Mouse (Mus musculus): ENCODE measurements at regions not wholly inside any gene's neighbourhood (a gene's known extent, or its start where the extent isn't known, plus 50 kb on each side); places are given as distances from the start of the nearest gene placed in this dataset.

DNA sequence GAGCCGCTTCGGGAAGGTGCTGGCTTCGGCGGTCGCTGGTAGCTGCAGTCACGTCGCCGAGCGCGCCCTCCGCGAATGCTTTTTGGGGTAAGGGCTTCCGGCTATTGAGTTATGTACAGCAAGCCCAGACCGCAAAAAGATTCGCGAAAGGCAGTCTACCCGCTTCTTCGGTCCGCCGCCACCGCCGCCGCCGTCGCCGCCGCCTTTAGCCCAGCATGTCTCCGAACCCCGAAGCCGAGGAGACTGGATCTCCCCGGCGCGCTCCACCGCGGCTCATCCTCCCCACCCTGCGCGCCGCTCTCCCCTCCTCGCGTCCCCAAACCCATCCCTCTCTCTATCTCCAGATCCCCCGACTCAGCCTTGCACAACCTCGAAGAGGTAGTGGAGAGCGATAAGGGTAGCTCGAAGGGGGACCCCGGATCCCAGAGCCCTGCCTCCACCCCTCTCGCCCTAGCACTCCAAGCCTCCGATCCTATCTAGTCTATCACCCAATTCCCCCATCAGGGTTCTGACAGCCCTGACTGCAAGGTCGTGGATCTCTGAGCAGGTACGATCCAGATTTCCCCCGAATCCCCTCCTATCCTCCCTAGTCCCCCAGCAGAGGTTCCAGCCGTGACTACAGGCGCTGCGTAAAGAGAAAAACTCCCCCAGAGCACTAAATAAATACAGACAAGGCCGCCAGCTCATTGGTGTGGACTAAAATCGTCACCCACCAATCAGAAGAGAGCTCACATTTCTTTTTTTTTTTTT lies 83.7 kb upstream of the Hsd17b12 start:
- no peak overlapping the region for H3K27ac ChIP-seq (ENCODE audit: low read depth, low read length)

DNA sequence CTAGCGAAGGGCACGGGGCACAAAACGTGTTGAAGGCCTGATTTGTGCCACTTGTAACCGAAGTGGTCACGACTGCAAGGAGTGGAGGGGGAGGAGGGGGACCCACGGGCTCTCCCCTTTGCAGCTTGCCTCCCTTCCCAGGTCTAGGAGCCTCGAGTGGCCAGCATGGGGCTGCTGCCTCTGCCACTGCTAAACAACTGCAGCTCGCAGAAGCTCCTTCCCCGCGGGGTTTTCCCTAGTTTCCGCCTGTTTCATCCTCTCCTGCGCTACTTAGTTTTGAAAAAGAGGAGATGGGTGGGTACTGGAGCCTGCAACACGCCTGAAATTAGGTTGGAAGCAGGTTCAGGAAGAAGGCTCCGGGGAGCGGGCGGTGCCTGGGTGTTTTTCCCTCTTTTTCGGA lies 82.6 kb upstream of the Hsd17b12 start:
- ATAC-seq: no peak
- 2% methylated on average over 17 of the region's 17 CpGs for whole genome bisulfite sequencing
- Histone ChIP-seq H3K4me2 (ENCODE audit: low read length) (peak overlapping the region; percentile 87), H3K27ac (ENCODE audit: low read depth, low read length) (no peak overlapping the region), H3K36me3 (ENCODE audit: control insufficient read depth, insufficient read depth, low read length) (no peaks in the 10 kb centered on the region), H3K4me3 (ENCODE audit: low read depth, low read length) (peak overlapping the region; percentile 44), H3K4me1 (ENCODE audit: control insufficient read depth, insufficient read depth, low read length) (peaks cover 19% of the 10 kb centered on the region), H3K27me3 (replicated peaks; ENCODE audit: control insufficient read depth, insufficient read depth, low read length) (peaks cover 71% of the 10 kb centered on the region), H3K9ac (ENCODE audit: low read length) (no peak overlapping the region), H3K9me3 (replicated peaks; ENCODE audit: control insufficient read depth, low read length) (no peaks in the 10 kb centered on the region)
- DNase-seq (ENCODE audit: low spot score): no peak

More for the DNA sequence above, 83.7 kb upstream of the Hsd17b12 start:
- Histone ChIP-seq H3K9ac (ENCODE audit: low read length) (peak overlapping the region; percentile 48), H3K4me2 (ENCODE audit: low read length) (peak overlapping the region; percentile 87), H3K4me3 (ENCODE audit: low read depth, low read length) (peak overlapping the region; percentile 44), H3K36me3 (ENCODE audit: control insufficient read depth, insufficient read depth, low read length) (no peaks in the 10 kb centered on the region), H3K27me3 (replicated peaks; ENCODE audit: control insufficient read depth, insufficient read depth, low read length) (peaks cover 71% of the 10 kb centered on the region), H3K9me3 (replicated peaks; ENCODE audit: control insufficient read depth, low read length) (no peaks in the 10 kb centered on the region), H3K4me1 (ENCODE audit: control insufficient read depth, insufficient read depth, low read length) (peaks cover 27% of the 10 kb centered on the region)
- WGBS: under 1% methylated on average over 55 of the region's 55 CpGs
- DNase-seq (ENCODE audit: low spot score) (peak; percentile 85), ATAC-seq (peak; percentile 58)

DNA sequence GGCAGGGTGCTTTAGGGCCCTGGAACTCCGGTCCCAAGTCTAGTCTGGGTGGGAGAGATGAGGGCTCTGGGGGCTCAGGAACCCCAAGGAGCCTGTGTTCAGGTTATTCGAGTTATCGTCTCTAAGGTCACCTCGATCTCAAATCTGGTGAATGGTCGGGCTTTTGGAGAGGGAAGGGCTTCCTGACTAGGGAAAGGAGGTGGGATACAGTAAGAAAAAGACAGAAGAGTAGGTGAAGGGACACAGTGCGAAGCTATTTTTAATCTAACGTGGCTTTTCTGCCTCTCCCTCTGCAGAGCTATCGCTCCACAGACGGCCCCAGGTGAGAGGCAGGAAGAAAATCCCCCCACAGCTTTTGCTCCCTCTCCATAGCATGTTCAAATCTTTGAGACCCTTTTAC lies 81.8 kb upstream of the Hsd17b12 start:
- Histone ChIP-seq H3K4me2 (ENCODE audit: low read length) (no peak overlapping the region), H3K27me3 (replicated peaks; ENCODE audit: control insufficient read depth, insufficient read depth, low read length) (peaks cover 65% of the 10 kb centered on the region), H3K4me1 (ENCODE audit: control insufficient read depth, insufficient read depth, low read length) (peaks cover 12% of the 10 kb centered on the region; the same call in 1 of the 2 replicates), H3K4me3 (ENCODE audit: low read depth, low read length) (no peak overlapping the region), H3K9me3 (replicated peaks; ENCODE audit: control insufficient read depth, low read length) (no peaks in the 10 kb centered on the region), H3K9ac (ENCODE audit: low read length) (no peak overlapping the region), H3K36me3 (ENCODE audit: control insufficient read depth, insufficient read depth, low read length) (no peaks in the 10 kb centered on the region), H3K27ac (ENCODE audit: low read depth, low read length) (no peak overlapping the region)
- ATAC-seq (no peak), DNase-seq (ENCODE audit: low spot score) (no peak)
- WGBS: 14% methylated on average over 9 of the region's 9 CpGs

DNA sequence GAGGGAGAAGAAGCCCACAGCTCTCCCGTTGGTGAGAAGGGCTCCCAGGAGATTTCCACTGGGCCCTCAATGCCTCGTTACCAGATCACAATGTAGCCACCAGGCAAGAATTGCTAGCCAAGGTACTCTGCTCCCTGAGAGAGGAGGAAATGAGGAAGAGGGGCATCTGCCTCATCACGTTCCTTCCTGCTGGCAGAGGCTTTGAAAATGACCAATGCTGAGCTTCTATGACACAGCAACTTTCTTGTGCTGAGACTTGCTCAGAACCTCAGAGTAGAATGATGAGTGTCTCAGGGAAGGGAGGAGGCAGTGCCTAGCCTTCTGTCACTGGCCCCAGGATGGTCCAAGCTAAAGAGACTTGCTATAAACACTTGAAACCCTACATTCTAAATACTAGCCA lies 78.7 kb upstream of the Hsd17b12 start:
- Histone ChIP-seq H3K27ac (ENCODE audit: low read depth, low read length) (no peak overlapping the region), H3K27me3 (replicated peaks; ENCODE audit: control insufficient read depth, insufficient read depth, low read length) (peaks cover 34% of the 10 kb centered on the region), H3K4me2 (ENCODE audit: low read length) (no peak overlapping the region), H3K9me3 (replicated peaks; ENCODE audit: control insufficient read depth, low read length) (no peaks in the 10 kb centered on the region), H3K4me3 (ENCODE audit: low read depth, low read length) (no peak overlapping the region), H3K4me1 (ENCODE audit: control insufficient read depth, insufficient read depth, low read length) (peaks cover 8% of the 10 kb centered on the region; the same call in 1 of the 2 replicates), H3K36me3 (ENCODE audit: control insufficient read depth, insufficient read depth, low read length) (no peaks in the 10 kb centered on the region), H3K9ac (ENCODE audit: low read length) (no peak overlapping the region)
- DNase-seq (ENCODE audit: low spot score) (no peak), ATAC-seq (no peak)
- 58% methylated on average over 3 of the region's 3 CpGs for WGBS

DNA sequence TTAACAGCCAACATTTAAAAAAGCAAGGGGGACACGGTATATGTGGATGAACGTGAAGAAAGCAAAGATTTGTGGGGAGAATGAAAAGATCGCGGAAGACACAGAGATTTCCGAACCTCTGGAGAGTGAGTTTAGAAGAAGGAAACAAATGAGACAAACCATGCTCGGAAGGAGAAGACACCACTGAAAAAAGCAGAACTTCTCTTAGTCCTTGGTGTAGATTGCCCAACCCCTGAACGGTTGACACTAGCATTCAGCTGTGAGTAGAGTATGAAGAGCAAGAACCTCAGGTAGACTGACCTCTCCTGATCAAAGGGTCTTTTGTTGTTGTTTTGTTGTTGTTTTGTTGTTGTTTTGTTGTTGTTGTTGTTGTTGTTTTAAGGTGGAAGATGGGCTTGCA lies 75.8 kb upstream of the Hsd17b12 start:
- no peak overlapping the region for H3K4me2 ChIP-seq (ENCODE audit: low read length)
- WGBS: 94% methylated on average over 7 of the region's 7 CpGs
- H3K36me3 ChIP-seq (ENCODE audit: control insufficient read depth, insufficient read depth, low read length): no peaks in the 10 kb centered on the region
- DNase-seq (ENCODE audit: low spot score) (no peak), ATAC-seq (no peak)
- no peak overlapping the region for H3K4me3 ChIP-seq (ENCODE audit: low read depth, low read length)
- H3K9ac ChIP-seq (ENCODE audit: low read length): no peak overlapping the region
- no peak overlapping the region for H3K27ac ChIP-seq (ENCODE audit: low read depth, low read length)
- 0 out of 2 replicates have a peak, but pooled peaks cover 5% of the 10 kb centered on the region for H3K27me3 ChIP-seq (replicated peaks; ENCODE audit: control insufficient read depth, insufficient read depth, low read length)
- no peaks in the 10 kb centered on the region for H3K9me3 ChIP-seq (replicated peaks; ENCODE audit: control insufficient read depth, low read length)
- H3K4me1 ChIP-seq (ENCODE audit: control insufficient read depth, insufficient read depth, low read length): no peaks in the 10 kb centered on the region

- no peaks in the 10 kb centered on the region for H3K4me1 ChIP-seq (ENCODE audit: control insufficient read depth, insufficient read depth, low read length)
- no peak overlapping the region for H3K9ac ChIP-seq (ENCODE audit: low read length)
- no peak overlapping the region for H3K27ac ChIP-seq (ENCODE audit: low read depth, low read length)
- no peak overlapping the region for H3K4me2 ChIP-seq (ENCODE audit: low read length)
- H3K9me3 ChIP-seq (replicated peaks; ENCODE audit: control insufficient read depth, low read length): no peaks in the 10 kb centered on the region
- DNase-seq (ENCODE audit: low spot score) (no peak), ATAC-seq (no peak)
- H3K27me3 ChIP-seq (replicated peaks; ENCODE audit: control insufficient read depth, insufficient read depth, low read length): no peaks in the 10 kb centered on the region
- WGBS: 82% methylated on average over 5 of the region's 5 CpGs
- H3K4me3 ChIP-seq (ENCODE audit: low read depth, low read length): no peak overlapping the region
- no peaks in the 10 kb centered on the region for H3K36me3 ChIP-seq (ENCODE audit: control insufficient read depth, insufficient read depth, low read length)
Measured at GRCm38 (mm10) chr2:94219421-94219820, 61.7 kb upstream of the Hsd17b12 start.

- DNase-seq (ENCODE audit: low spot score) (no peak), ATAC-seq (no peak)
- no peak overlapping the region for H3K27ac ChIP-seq (ENCODE audit: low read depth, low read length)
- H3K4me3 ChIP-seq (ENCODE audit: low read depth, low read length): no peak overlapping the region
- H3K9me3 ChIP-seq (replicated peaks; ENCODE audit: control insufficient read depth, low read length): no peaks in the 10 kb centered on the region
- no peaks in the 10 kb centered on the region for H3K36me3 ChIP-seq (ENCODE audit: control insufficient read depth, insufficient read depth, low read length)
- H3K4me2 ChIP-seq (ENCODE audit: low read length): no peak overlapping the region
- no peaks in the 10 kb centered on the region for H3K27me3 ChIP-seq (replicated peaks; ENCODE audit: control insufficient read depth, insufficient read depth, low read length)
- WGBS: 93% methylated on average over 3 of the region's 3 CpGs
- no peak overlapping the region for H3K9ac ChIP-seq (ENCODE audit: low read length)
- no peaks in the 10 kb centered on the region for H3K4me1 ChIP-seq (ENCODE audit: control insufficient read depth, insufficient read depth, low read length)
Measured at GRCm38 (mm10) chr2:94217481-94217880, 59.7 kb upstream of the Hsd17b12 start.

- 66% methylated on average over 3 of the region's 3 CpGs for WGBS
- Histone ChIP-seq H3K27ac (ENCODE audit: low read depth, low read length) (no peak overlapping the region), H3K4me3 (ENCODE audit: low read depth, low read length) (no peak overlapping the region), H3K4me2 (ENCODE audit: low read length) (no peak overlapping the region), H3K27me3 (replicated peaks; ENCODE audit: control insufficient read depth, insufficient read depth, low read length) (no peaks in the 10 kb centered on the region), H3K4me1 (ENCODE audit: control insufficient read depth, insufficient read depth, low read length) (no peaks in the 10 kb centered on the region), H3K9me3 (replicated peaks; ENCODE audit: control insufficient read depth, low read length) (no peaks in the 10 kb centered on the region), H3K36me3 (ENCODE audit: control insufficient read depth, insufficient read depth, low read length) (no peaks in the 10 kb centered on the region), H3K9ac (ENCODE audit: low read length) (no peak overlapping the region)
- ATAC-seq: no peak
- no peak for DNase-seq (ENCODE audit: low spot score)
Measured at GRCm38 (mm10) chr2:94215455-94215854, 57.7 kb upstream of the Hsd17b12 start.
